Mouse (Mus musculus): ENCODE results near the gene Klc4. TPM values are rescaled to one million over a fixed set of nuclear protein-coding genes. Genes with fewer than 3 reads are reported as not detected.

Gene Klc4
- polyA plus RNA-seq, 1 experiment = 24.0 TPM

GRCm38 (mm10) chr17:46588173-46588572 lies 57.6 kb downstream of the Klc4 start:
- Histone ChIP-seq H3K4me1 (replicated peaks; ENCODE audit: control insufficient read depth, insufficient read depth, low read length) (peaks cover 8% of the 10 kb centered on the region), H3K36me3 (ENCODE audit: control insufficient read depth, insufficient read depth, low read length) (no peaks in the 10 kb centered on the region), H3K27me3 (ENCODE audit: control insufficient read depth, insufficient read depth, low read length) (no peaks in the 10 kb centered on the region), H3K4me3 (ENCODE audit: control insufficient read depth, insufficient read depth, low read length) (no peak overlapping the region), H3K27ac (ENCODE audit: control insufficient read depth, insufficient read depth, low read length) (no peak overlapping the region)
- DNase-seq = peak; percentile 13
- TF ChIP-seq POLR2A (IDR thresholded peaks at IDR 0.05; ENCODE audit: control insufficient read depth, extremely low read depth, insufficient read depth, low read length, poor library complexity) (no peak), CTCF (IDR thresholded peaks at IDR 0.05; ENCODE audit: borderline replicate concordance, control insufficient read depth, extremely low read depth, insufficient read depth, low read length, poor library complexity) (no peak)
- WGBS = 19% methylated on average over 9 of the region's 9 CpGs

DNA sequence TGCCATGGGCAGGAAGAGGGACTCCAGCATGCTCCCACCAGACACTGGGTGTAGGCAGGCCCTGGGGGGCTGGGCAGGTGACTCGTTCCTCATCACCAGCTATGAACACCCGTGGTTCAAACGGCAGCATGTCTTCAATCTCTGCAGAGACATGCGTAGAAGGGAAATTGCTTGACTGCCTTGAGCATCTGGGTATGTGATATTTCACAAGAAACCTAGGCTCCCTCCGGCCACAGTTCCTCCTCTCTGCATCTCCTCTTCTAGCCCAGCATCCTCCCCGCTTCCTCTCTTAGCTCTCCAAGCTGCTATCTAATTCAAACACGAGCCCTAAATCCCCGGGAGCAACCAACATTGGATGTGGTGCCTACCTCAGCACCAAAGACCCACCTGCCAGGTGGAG lies 59.5 kb downstream of the Klc4 start:
- Histone ChIP-seq H3K36me3 (ENCODE audit: control insufficient read depth, insufficient read depth, low read length) (no peaks in the 10 kb centered on the region), H3K4me1 (replicated peaks; ENCODE audit: control insufficient read depth, insufficient read depth, low read length) (peaks cover 8% of the 10 kb centered on the region), H3K27me3 (ENCODE audit: control insufficient read depth, insufficient read depth, low read length) (no peaks in the 10 kb centered on the region), H3K27ac (ENCODE audit: control insufficient read depth, insufficient read depth, low read length) (no peak overlapping the region), H3K4me3 (ENCODE audit: control insufficient read depth, insufficient read depth, low read length) (no peak overlapping the region)
- no peak for TF ChIP-seq POLR2A (IDR thresholded peaks at IDR 0.05; ENCODE audit: control insufficient read depth, extremely low read depth, insufficient read depth, low read length, poor library complexity)
- no peak for TF ChIP-seq CTCF (IDR thresholded peaks at IDR 0.05; ENCODE audit: borderline replicate concordance, control insufficient read depth, extremely low read depth, insufficient read depth, low read length, poor library complexity)
- DNase-seq = no peak
- 85% methylated on average over 8 of the region's 8 CpGs for WGBS

Other genes with a start within 250 kb of the Klc4 start
- gene Crip3, start 217.1 kb downstream of the Klc4 start, polyA plus RNA-seq (2012; rRNA removed) = 348 and 429 TPM in 2 replicates
- 1.2 and 3.3 TPM in 2 replicates for gene Slc22a7, start 207.6 kb downstream of the Klc4 start, polyA plus RNA-seq (2012; rRNA removed)
- gene Ttbk1, start 158.3 kb downstream of the Klc4 start, polyA plus RNA-seq (2012; rRNA removed) = 1.0 and 1.1 TPM in 2 replicates
- 14.0 and 17.7 TPM in 2 replicates for gene Dnph1, start 149.3 kb downstream of the Klc4 start, polyA plus RNA-seq (2012; rRNA removed)
- gene Cul9, start 99.6 kb downstream of the Klc4 start, polyA plus RNA-seq (2012; rRNA removed) = 21.8 and 22.0 TPM in 2 replicates
- 297 and 310 TPM in 2 replicates for gene Srf, start 89.8 kb downstream of the Klc4 start, polyA plus RNA-seq (2012; rRNA removed)
- gene Ptk7, start 16.5 kb downstream of the Klc4 start, polyA plus RNA-seq (2012; rRNA removed) = 11.9 and 15.8 TPM in 2 replicates
- 68.3 and 91.0 TPM in 2 replicates for gene Mrpl2, start 207 bp upstream of the Klc4 start, polyA plus RNA-seq (2012; rRNA removed)
- gene Cul7, start 4.3 kb upstream of the Klc4 start, polyA plus RNA-seq (2012; rRNA removed) = 47.9 and 50.1 TPM in 2 replicates
- 43.8 and 47.8 TPM in 2 replicates for gene Rrp36, start 28.3 kb upstream of the Klc4 start, polyA plus RNA-seq (2012; rRNA removed)
- gene Mea1, start 32.8 kb upstream of the Klc4 start, polyA plus RNA-seq (2012; rRNA removed) = 47.8 and 55.7 TPM in 2 replicates
- 116 and 124 TPM in 2 replicates for gene Klhdc3, start 34.9 kb upstream of the Klc4 start, polyA plus RNA-seq (2012; rRNA removed)
- 113 and 117 TPM in 2 replicates for gene Ppp2r5d, start 59.1 kb upstream of the Klc4 start, polyA plus RNA-seq (2012; rRNA removed)
- 105 and 113 TPM in 2 replicates for gene Pex6, start 65.4 kb upstream of the Klc4 start, polyA plus RNA-seq (2012; rRNA removed)
- gene Gnmt, start 83.1 kb upstream of the Klc4 start, polyA plus RNA-seq (2012; rRNA removed) = 4.4 and 10.6 TPM in 2 replicates
- gene Cnpy3, start 106.2 kb upstream of the Klc4 start, polyA plus RNA-seq (2012; rRNA removed) = 61.5 and 67.1 TPM in 2 replicates
- gene Ptcra, start 117.7 kb upstream of the Klc4 start, polyA plus RNA-seq (2012; rRNA removed) = 126 and 163 TPM in 2 replicates
- 106 TPM in 2 replicates for gene 2310039H08Rik, start 126.6 kb upstream of the Klc4 start, polyA plus RNA-seq (2012; rRNA removed)
- gene Rpl7l1, start 136.7 kb upstream of the Klc4 start, polyA plus RNA-seq (2012; rRNA removed) = 30.7 and 33.8 TPM in 2 replicates
- 19.3 and 28.1 TPM in 2 replicates for gene Bicral, start 212.5 kb upstream of the Klc4 start, polyA plus RNA-seq (2012; rRNA removed)
- 23.7 and 28.5 TPM in 2 replicates for gene Tbcc, start 244.7 kb upstream of the Klc4 start, polyA plus RNA-seq (2012; rRNA removed)